Mouse (Mus musculus) thymus, postnatal 0 days (tissue): Measurements from ENCODE around the gene Fam111a. TPM values are rescaled to one million over a fixed set of nuclear protein-coding genes. Genes with fewer than 3 reads are reported as not detected.
A peak's percentile ranks its signal among the peaks of the same experiment; 100 is the strongest.

ENCODE experiments used
- DNase-seq: peaks from one replicate; pipeline ENCODE4 v3.0.0-alpha.2; 2015; ENCODE audit warnings: low spot score
- polyA plus RNA-seq: library from polyadenylated mRNA; unstranded; fragments of >200 nt; fragmentation: Nextera tagmentation; extraction: Ambion mirVana; gene quantifications from 2 replicates; pipeline ENCODE4 v1.2.1, GENCODE M21; 2015

Fam111a gene
- polyA plus RNA-seq, 1 experiment from 2014 or later: 32.3 TPM

DNA sequence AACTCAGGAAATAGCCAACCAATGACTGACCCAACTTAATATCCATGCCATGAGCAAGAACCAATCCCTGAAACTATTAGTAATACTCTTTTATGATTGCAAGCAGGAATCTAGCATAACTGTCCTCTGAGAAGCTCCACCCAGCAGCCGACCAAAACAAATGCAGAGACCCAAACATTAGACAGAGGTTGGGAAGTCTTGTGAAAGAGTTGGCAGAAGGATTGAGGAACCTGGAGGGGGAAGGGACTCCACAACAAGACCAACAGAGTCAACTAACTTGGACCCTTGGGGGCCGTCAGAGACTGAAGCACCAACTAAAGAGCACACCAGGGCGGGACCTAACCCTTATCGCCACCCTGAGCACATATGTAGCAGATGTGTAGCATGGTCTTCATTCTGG lies 12.7 kb downstream of the Fam111a start:
- DNase-seq: no peak

- no peak for DNase-seq
Observed at GRCm38 (mm10) chr19:12564197-12564596, 18.7 kb downstream of the Fam111a start.

DNA sequence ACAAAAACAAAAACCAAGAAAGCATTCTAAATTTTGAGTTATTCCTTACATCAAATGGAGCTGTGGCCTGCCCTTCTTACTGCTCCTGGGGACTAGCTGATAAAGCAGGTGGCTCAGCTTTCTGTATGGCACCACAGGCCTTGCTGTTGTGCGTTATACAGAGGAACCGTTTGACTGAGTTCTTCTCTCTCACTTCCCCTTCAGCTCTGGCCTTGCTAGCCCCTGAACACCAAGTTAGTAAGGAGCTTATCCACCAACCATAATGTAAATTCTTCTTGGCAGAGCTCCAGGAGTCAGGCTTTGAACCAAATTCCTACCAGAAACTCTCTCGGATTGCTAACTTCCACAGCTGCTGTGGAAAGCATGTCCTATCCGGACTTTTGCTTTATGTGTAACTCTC lies 21.5 kb downstream of the Fam111a start:
- no peak for DNase-seq

DNA sequence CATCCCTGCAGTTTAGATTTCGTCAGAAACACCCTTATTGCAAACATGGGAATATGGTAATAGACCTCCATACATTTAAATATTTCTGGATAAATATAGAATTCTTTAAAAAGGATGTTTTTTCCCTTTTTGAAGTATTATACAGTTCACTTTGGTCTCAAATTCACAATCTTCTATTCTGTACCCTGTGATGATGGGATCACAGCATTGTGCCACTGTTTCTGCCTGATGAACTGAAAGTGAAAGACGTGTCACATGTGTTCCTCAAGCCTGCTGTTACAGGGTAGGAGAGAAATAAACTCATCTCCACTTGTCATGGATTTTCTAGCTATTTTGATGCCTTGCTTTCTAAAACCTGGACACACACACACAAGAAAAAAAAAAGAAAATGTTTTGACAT lies 25.3 kb downstream of the Fam111a start:
- peak; percentile 23 for DNase-seq

GRCm38 (mm10) chr19:12571687-12572086 lies 26.1 kb downstream of the Fam111a start:
- DNase-seq: peak; percentile 49

GRCm38 (mm10) chr19:12572614-12573265 lies 27.2 kb downstream of the Fam111a start:
- no peak for DNase-seq

GRCm38 (mm10) chr19:12573266-12574011 lies 27.9 kb downstream of the Fam111a start:
- peak; percentile 83 for DNase-seq

DNA sequence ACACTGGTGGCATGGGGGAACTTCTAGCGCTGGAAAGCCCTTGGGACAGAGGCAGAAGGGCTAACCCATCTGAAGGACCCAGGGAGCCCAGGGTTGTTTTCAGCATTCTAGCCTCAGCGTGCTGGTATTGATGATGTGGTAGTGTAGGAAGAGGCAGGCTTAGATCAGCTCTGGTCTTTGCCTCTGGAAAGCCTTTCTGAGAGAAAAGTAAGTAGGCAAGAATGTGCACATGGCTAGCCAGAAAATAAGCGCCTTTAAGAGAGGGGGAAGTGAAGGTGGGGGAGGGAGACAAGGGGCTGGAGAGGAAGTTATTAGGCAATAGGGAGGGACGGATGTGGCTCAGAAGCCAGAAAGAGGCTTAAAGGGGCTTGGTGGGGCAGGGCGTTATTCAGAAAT lies 28.5 kb downstream of the Fam111a start:
- DNase-seq: peak; percentile 36

GRCm38 (mm10) chr19:12575107-12575506 lies 29.6 kb downstream of the Fam111a start:
- no peak for DNase-seq

DNA sequence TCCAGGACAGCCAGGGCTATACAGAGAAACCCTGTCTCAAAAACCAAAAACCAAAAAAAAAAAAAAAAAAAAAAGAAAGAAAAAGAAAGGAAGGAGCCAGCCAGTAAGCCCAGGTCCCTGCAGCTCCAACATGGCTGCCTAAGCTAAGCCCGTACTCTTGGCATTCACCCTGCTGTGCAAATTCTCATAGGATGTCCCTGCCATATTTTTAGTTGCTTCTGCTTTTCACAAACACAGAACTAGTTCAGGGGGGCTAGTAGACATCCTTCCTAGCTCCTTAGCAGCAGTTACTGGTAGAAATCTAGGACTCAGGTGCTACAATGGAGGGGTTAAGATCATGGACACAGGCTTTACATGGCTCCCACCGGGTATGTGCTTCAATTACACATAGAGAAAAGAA lies 30.0 kb downstream of the Fam111a start:
- DNase-seq: no peak

- peak; percentile 9 for DNase-seq
Observed at GRCm38 (mm10) chr19:12576639-12577038, 31.1 kb downstream of the Fam111a start.

DNA sequence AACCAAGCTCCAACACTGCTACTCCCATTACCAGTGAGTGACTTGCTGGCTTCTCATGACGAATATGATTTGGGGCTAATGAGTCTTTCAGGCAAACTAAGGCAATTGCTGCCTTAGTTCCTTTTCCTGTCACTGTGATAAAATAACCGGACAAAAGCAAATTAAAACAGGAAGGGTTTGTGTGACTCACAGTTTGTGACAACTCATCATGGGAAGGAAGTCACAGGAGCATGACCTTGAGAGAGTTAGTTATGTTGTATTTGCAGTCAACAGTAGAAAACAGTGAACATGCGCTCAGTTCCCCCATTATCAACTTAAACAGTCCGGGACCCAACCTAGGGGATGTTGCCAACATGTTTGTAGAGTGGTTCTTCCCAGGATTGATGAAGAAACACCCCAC lies 39.8 kb downstream of the Fam111a start:
- no peak for DNase-seq

DNA sequence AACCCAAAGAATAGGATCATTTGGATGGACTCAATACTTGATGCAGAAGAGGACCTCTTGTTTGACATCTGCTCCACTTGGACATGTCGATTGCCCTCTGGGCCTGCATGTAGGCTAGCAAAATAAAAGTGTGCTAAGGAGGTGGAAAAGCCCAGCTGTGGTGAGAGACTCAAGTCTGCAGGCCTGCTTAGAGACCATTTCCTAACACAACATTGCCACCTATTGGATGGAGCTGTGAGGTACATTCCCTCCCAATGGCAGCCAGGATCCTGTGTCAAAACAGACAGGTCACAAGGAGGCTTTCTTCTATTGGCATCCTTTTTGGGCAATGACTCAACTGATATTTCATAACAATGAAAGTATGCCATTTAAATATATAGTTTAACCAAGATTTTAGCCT lies 46.4 kb downstream of the Fam111a start:
- peak; percentile 85 for DNase-seq

GRCm38 (mm10) chr19:12595135-12595529 lies 49.6 kb downstream of the Fam111a start:
- DNase-seq: no peak

DNA sequence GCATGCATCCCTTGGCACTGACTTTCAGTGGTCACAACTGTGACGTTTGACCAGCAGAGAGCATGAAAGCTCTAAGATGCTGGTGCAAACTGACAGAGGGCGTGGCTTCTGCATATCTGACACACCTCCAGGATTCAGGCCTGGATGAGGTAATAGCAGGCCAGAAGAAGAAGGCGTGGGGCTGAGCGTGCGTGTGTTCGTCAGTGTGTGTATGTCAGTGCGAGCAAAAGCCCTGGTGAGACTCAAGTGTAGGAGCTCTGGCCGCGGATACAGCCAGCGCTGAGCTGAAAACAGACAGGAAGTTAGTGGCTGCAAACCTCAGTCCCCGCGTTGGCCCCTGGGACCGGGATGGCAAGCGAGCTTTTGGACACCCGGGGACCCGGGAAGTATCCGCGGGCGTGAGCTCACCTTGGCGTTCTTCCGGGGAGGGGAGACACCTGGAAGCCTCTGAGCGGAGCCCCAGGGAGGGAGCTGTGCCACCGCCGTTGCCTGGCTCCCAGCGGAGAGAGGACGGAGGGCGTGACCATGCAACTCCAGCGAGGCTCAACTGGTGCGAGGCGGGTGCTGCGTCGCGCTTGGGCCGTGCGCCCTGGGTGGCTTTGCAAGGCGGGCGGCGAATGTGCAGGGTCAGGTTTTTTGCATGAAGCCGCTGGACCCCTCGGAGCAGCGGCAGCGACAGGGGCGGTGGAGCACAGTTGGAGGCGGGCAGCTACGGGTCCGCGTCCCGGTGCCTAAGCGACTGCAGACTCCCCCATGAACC lies 50.2 kb downstream of the Fam111a start:
- peak; percentile 53 for DNase-seq

- no peak for DNase-seq
Observed at GRCm38 (mm10) chr19:12596290-12597072, 50.9 kb downstream of the Fam111a start.

DNA sequence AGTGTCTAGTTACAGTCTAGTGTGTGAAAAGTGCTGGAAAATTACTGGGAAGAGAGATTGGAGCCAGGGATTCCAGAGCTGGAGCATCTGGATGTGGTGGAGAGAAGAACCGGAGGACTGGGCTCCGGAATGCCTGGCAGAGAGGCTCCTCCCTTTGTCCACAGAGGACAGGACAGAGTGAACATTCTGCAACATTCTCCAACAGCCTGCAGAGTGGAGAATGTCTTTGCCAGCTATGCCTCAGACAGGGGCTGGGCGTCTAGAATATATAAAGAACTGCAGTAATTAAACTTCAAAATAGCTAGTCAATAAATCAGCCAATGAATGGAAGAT lies 51.5 kb downstream of the Fam111a start:
- DNase-seq: no peak

DNA sequence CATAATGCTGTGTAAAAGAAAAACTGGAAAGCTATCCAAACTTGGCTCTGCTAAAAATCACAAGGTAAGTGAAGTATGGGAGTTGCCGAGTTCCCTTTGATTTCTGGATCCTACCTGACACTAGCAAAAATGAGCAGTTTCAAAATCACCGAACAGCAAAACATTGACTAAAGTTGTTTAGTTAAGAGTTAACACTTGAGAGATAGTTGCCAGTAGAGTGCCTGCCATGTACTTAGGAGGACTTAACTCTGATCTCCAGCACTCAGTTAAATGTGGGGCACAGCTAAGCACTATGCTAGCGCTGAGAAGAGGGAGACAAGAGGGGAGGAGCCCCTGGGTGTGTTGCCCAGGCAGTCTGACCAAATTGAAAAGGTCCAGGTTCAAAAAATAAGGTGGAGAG lies 53.1 kb downstream of the Fam111a start:
- no peak for DNase-seq

GRCm38 (mm10) chr19:12599674-12600073 lies 54.1 kb downstream of the Fam111a start, which contains the start of gene Gm4952:
Gene Gm4952 (plus strand): TSS chr19:12599974.
- no peak for DNase-seq

GRCm38 (mm10) chr19:12600684-12601480 lies 55.3 kb downstream of the Fam111a start:
- no peak for DNase-seq

DNA sequence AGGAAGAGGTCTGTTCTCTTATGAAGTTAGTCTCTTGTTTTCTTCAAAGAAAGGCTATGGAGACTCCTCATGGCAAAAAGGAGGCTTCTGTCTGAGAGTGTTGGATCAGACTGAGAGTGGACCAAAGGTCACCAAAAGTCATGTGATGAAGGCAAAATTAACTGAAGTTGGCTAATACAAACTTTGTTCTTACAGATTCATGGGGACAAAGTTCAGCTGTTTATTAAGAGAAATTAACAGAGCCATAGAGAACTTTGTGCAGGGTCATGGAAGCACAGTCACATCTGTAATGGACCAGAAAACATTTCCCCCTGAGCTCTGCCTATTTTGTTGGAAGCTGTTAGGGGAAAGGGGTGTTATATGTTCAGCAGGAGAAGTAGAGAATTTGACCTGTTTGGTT lies 62.8 kb downstream of the Fam111a start:
- no peak for DNase-seq
